Mouse (Mus musculus): Measurements from ENCODE around the gene Nop9.

Gene Nop9

DNA sequence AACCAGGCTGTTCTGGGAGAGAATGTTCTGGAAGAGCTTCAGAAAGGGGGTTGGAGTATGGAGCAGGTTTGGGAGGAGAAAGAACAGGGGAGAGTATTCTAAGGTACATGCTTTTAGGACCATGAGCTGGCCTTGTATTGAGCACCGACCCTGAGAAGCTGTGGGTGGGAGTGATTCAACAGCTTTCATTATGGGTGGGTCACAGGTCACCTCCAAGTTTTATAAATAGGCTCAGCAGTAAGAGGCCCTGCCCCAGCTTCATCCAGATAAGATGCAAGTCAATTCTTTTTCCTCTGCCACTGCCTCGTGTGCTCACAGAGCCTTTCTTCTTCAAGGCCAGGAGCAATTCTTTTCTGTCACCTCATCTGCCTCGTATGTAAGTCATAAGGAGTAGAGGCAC is 31.7 kb downstream of the Nop9 start:
- DNase-seq, result no peak

DNA sequence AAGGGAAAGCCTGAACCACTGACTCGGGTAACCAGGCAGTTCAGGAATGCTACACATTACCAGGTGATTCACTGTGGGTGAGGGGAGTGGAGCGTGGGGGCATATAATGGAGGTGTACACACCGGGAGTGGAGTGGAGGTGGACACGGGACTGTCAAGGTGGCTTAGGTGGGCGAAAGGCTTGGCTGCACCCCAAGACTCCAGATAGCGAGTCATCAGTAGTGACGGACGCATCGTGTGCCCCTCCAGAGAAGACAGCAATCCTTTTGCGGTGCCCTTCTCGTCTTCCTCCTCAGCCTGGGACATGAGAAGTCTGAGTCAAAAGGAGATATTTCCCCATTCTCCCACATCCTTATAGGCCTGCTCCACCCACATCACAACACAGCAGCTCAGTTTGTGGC is 32.3 kb downstream of the Nop9 start:
- DNase-seq, result no peak

DNA sequence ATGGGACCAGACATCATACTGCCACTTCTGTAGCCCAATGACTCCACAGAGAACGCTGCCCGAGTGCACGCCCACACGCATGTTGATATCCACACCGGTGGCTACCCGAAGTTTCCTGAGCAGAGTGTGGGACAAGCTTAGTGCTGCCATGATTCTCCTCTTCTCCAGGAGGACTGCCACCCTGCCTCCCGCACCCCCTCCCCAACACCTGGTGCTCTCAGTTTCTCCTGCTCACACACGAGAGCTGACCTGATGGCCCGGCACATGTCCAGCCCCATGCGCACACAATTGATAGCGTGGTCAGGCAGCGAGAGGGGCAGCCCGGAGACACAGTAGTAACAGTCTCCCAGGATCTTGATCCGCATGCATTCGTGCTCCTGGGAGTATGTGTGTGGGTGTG is 33.2 kb downstream of the Nop9 start:
- DNase-seq, result no peak

DNA sequence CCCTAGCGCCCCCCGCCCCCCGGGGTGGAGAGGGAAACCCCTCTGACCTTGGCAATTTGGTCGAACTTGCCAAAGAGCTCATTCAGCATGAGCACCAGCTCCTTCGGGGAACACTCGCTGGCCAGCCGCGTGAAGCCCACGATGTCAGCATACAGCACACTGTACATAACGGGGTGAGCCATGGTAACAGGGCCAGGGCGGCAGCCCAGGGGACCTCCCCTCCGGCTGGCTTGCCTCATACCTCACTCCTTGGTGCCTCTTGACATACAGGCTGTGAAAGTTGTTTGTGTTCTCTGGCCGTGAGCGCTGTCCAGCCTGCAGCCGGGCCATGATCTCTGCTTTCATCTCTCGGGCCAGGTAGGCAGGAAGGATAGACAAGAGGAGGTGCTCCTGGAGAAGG is 34.2 kb downstream of the Nop9 start:
- no peak for DNase-seq

- DNase-seq, result no peak
These were observed 35.2 kb downstream of the Nop9 start for GRCm38 (mm10) chr14:55780736-55781135.

- peak; percentile 62 to 76 for DNase-seq
These were observed 35.8 kb downstream of the Nop9 start for GRCm38 (mm10) chr14:55781310-55781709.

GRCm38 (mm10) chr14:55782361-55782960 is 37.0 kb downstream of the Nop9 start:
- DNase-seq, result no peak

DNA sequence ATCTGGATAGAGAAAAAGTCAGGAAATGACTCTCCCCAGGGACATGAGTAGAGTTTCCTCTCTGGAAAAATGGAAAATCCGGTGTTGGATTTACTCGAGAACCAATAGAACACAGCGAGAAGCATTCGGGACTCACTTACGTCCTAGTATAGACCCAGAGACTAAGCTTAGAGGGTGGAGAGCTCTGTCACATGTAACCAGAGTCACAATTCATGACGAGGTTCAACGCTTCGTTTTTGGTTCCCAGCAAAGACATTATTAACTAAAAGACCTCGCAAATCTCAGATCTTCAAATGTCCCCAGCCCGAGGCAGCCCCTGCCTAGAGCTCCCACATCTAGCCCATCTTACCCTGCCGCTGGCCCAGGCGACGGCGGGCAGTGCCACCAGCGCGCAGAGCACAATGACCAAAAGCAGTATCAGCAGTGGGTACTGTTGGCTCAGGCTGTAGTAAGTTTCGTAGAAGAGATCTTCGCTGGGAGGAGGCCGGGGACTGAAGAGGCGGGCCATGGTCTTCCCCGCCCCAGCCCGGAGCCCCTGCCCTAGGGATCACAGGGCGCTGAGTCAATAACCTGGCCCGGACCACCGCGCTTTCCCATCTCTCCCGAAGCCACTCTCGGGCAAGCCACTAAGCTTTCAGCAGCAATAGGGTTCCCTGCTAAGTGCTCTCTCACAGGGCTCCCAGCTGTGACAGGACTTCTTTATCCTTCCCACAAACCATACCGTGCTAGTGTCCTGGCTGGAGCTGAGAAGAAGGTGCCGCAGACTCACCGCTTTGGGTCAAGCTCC is 37.9 kb downstream of the Nop9 start:
- DNase-seq, result no peak

DNA sequence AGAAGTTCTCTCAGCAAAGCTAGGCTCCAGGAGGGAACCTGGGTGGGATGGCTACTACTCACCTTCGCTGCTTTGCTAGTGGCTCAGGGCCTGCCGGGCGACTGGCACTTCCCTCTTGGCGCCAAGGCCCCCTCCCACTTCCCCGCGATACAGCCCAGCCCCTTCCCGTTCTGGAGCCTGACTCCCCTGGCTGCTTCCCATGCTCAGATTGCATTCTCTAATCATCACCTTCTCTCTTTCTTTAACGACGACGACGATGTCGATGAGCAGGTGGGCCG is 38.4 kb downstream of the Nop9 start, which contains the start of gene Adcy4:
Gene Adcy4, minus strand, starts transcription at position 138 of the 278 bp plus-strand sequence.
- DNase-seq, result no peak

DNA sequence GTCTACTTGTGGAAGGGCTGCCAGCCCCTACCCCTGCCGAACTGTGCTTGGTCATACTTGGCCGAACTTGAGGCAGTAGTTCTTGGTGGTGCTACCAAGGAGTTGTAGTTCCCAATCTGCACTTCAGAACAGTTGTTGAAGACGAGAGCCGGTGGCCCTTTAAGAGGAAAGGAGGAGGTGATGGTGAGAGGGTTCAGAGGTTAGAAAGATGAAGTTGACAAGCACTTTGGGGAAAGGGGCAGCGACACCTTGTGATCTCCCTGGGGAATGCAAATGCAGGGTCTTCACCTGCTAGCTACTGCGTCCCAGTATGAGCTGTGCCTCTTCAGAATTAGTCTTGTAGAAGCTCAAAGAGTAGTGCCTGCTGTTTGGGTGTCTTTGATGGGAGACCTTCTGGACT is 39.7 kb downstream of the Nop9 start:
- DNase-seq, result no peak

GRCm38 (mm10) chr14:55787731-55788130 is 42.2 kb downstream of the Nop9 start:
- no peak for DNase-seq

DNA sequence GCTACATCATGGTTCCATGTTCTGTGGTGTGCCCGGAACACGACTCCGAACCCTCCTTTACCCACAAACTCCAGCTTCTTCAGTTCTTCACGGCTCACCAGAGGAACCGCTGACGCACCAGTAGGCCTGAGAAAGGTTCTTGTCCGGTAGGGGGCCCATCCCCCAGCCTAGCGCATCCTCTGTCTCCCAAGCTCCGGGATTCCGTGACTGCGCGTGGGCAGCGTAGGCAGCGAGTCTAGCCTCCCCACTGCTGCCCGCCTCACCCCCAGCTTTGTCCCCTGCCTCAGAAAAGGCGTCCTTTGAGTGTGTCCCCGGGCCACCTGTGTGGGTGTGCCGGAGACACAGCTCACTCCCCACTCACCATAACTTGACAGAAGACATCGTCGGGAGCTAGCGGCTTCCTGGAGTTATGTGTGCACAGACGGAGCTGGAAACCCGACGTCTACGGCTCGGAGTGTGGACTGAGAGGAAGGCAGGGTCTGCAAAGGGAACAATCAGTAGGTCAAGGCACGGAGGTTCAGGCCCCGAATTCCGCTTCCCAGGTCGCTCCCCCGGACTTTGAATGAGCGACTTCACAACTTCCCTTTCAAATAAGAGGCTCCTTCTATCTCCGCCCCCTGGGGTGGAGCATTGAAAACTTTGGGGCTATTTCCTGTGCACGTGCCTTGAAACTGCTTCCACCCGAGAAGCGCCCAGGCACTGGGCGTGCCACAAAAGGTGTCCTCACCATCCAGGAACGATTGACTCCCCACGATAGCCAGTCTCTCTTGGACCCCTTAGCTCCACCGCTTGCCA is 43.0 kb downstream of the Nop9 start, which contains the start of gene Ripk3:
Gene Ripk3, minus strand, starts transcription at position 610 of the 795 bp plus-strand sequence.
- DNase-seq, result no peak

DNA sequence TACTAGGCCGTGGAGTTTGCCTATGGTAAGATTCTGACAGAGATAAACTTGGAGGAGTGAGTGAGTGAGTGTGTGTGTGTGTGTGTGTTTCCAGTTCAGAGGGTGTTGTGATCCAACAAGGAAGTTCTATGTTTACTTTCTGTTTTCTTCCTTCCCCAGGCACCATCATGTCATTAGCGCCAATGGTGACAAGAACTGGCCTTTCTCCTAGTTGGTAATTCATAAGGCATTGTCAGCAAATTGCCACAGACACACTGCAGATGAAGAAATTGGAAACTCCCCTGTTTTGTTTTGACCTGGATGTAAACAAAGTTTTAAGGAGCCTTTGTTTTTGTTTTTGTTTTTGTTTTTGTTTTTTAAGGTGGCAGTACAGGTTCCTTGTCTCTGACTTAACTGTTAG is 48.0 kb downstream of the Nop9 start:
- no peak for DNase-seq

GRCm38 (mm10) chr14:55793946-55794345 is 48.5 kb downstream of the Nop9 start:
- DNase-seq, result no peak

DNA sequence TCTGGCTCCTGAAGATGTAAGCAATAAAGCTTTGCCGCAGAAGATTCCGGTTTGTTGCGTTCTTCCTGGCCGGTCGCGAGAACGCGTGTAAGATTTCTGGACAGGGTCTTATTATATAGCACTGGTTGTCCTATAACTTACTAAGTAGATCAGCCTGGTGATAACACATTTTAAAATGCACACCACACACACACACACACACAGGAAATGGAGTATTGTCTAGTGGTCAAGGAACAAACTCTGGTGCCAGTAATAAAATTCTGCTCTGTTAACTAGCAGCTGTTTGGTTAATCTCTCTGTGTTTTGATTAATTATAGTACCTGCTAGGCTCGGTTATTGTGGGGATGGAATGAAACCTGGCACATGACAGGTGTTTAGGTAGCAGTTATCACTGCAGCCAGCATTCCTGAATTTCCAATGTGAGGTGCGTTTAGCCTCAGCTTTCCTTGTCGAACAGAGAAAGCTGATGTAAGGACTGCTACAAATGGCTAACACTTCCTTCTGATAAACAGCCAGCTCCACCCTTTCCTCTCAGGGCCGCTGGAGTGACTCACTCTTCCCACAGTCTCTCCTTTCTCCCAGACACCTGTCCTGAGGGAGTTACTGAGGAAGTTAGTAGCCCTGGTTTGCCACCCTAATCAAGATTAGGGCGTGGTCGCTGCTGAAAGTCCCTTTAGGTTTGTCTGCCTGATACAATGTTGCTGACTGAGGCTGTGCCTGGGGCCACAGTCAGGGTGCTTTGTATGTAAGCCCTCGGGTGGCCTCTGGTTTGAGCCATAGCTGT is 50.1 kb downstream of the Nop9 start:
- DNase-seq, result no peak

Data from cerebellum, postnatal 25 days (tissue).